Mouse (Mus musculus) embryo, embryonic 11.5 days (tissue): Measurements from ENCODE around the gene Exosc1.

Experiments
- DNase-seq: peaks from one replicate; pipeline ENCODE4 v3.0.0-alpha.2; 2012; ENCODE audit warnings: low read depth, low spot score

The Exosc1 gene

DNA sequence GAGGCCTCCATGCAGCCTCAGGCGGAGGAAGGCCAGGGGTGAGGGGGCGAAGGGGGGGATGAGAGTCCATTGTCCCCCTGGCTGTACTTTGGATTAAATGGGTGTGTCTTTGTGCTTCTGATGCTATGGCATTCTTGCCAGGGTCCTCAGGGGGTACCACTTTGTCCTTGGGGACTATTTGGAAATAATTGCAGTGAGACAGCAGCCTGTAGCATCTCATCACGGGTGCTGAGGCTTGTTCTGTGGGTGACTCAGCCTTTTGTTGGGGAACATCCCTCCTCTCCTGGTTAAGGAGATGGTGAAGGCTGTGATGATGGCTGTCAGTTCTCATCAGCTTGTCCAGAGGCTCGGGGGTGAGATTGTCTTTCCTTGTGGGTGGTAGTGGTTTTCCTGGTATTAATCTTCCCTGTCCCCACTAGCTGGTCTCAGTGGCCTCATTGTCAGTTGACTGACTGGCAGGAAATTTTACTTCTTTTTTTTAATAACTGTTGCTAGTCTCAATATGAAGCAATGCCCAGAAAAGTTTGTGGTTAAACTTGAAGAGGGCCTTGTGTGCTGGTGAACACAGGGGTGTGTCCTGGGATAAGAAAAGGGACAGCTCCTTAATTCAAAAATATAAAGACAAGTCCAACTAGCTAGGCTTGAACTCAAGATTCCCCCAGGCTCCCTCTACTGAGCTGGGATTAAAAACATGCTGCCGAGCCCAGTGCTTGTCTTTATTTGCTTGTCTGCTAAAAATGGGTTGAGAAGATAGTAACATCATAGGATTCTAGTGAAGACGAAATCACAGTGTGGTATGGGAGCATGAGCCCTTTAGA is 19.2 kb downstream of the Exosc1 start:
- DNase-seq = no peak

DNA sequence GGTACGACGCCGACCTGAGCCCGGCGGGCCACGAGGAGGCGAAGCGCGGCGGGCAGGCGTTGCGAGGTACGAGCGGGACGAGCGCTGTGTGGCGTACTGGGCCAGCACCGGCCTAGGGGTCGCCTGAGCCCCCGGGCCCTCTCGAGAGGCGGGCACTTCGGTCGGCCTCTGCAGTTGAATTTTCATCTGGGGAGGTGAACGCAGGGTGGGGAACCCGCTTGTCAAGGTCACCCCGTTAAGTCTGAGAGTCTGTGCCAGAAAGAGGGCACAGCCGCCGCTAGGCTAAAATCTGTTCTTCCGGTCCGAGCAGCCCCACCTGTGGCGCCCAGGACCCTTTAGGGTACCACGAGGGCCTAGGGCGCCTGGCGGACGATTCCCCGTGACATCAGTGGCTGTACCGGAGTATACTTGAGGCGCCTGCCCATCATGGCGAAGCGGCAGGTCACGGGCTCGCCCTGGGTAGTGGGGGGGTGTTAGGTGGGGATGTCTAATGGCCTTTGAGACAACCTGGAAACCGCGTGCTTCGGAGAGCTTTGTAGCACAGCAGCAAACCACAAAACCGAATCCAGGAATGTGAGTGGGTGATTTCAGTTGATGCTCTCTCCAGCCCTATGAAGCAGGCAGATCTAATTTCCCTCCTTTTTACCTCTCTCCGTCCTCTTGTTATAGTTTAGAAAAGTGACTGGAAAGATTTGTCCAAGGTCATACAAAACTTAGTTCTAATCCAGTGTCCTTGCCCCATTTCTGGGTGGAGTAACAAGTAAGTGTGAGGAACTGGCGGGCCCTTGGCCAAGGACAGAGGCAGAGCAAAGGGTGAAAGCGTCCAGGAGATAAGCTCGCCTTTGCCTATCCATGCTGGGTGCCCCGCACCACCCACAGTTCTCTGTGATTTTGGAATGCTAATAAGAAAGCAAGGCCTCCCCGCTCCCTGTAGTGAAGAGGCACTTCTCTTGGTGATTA is 20.8 kb downstream of the Exosc1 start:
- no peak for DNase-seq

DNA sequence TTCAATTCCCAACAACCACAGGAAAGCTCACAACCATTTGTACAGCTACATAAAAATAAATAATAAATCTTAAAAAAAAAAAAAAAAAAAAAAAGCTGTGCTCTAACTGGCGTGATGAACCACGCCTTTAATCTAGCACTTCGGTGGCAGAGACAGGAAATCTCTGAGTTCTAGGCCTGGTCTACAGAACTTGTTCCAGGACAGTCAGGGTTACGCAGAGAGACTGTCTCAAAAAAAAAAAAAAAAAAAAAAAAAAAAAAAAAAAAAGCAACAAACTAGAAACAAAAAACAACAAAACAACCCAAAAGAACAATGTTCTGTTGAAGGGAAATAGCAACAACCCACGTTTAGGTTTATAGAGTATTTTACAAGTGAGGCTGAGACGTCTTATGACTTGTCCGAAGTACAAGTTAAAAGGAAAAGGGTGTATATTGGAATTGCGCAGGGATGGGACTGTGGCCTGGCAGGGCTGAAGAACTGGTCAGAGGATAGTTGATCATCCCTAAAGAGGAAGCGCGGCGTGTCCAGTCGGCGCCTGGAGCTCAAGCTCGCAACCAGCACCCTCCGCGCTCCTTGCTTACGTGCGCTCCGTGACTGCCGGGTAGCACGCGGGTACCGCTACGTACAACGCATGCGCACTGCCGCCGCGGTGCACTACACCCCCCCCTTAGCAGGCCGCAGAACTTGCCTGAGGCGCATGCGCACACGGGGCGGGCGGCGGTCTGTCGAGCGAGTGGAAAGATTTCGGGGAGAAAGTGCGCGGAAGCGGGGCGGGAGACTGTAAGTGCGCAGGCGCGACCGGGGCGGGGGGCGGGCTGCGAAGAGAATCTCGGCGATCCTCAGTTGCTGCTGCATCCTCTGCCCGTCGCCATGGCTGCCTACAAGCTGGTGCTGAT is 21.8 kb downstream of the Exosc1 start, which contains the start of gene Pgam1:
Gene Pgam1, plus strand, starts transcription at position 746 of the 896 bp plus-strand sequence.
- peak; percentile 99 for DNase-seq

DNA sequence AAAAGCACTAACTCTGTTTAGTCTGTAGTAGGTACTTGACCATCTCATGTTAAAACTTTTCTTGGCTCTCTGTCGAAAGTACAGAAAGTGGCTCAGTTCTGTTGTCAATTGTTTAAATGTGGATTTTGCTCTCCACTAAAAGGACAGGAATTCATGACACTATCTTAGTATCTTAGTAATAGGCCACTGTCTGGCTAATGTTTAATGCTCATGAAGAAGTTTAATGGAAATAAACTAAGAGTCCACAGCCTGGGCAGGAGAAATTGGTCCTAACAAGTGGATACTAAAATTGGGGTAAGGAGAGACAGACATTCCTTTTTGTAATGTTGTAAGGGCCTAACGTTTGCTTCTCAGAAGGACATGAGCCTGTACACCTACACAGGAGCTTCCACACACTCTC is 22.8 kb downstream of the Exosc1 start:
- no peak for DNase-seq

DNA sequence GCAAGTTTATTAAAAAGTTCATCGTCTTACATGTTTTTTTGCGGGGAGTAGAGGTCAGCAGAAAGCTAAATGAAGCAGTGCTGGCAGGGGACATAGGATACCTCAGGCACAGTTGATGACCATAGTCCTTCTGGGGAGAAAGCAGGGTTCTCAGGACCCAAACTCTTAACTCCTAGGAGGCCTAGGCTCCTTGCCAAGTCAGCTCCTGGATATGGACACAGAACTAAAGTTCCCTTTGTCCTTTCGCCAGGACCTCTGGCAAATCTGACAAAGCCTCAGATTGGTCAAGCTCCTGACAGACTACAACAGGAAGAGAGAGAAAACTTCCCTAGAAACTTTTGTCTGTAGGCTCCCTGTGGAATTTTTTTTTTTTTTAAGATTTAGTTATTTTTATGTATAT is 24.5 kb downstream of the Exosc1 start:
- no peak for DNase-seq

GRCm38 (mm10) chr19:41907079-41907760 is 26.0 kb downstream of the Exosc1 start:
- DNase-seq = no peak

- no peak for DNase-seq
Measured at GRCm38 (mm10) chr19:41906311-41907078, 26.7 kb downstream of the Exosc1 start.

GRCm38 (mm10) chr19:41905246-41905645 is 28.0 kb downstream of the Exosc1 start:
- DNase-seq = no peak

GRCm38 (mm10) chr19:41902848-41903593 is 30.2 kb downstream of the Exosc1 start:
- no peak for DNase-seq

DNA sequence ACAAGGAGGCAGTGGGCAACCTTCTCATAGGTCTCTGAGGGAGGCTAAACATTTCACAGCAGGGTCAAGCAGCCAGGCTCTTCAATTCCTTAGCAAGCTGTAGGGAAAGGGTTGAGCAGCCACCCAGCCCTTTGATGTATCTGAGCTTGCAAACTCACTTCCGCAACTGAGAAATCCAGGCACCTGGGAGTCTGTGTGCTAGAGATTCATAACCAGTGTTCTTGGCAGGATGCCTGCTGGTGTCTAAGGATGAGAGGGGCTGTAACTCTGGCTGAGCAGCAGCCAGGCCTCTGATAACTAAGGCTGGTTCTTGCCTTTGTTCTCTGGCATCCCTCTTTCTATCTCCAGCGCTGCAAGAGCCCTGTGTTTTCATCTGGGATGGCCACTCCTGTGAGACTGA is 31.5 kb downstream of the Exosc1 start:
- DNase-seq = no peak

- no peak for DNase-seq
Measured at GRCm38 (mm10) chr19:41900495-41901090, 32.6 kb downstream of the Exosc1 start.

DNA sequence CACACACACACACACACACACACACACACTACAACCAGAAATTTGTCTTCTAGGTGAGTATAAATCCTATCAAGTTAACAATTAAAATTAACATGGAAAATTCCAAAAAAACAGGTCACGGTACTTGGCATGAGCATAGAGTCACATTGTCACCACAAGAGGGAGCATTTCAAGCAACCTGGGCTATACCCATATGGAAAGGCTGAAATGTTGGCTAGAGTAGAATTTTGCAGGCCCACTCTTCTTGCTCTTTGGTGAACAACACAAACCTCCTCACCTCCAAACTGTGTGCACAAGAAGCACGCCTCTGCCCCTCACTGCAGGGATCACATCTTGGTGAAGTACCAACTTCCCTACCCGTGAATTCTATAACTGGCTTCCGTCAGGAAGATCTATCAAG is 34.4 kb downstream of the Exosc1 start:
- DNase-seq = peak; percentile 35

DNA sequence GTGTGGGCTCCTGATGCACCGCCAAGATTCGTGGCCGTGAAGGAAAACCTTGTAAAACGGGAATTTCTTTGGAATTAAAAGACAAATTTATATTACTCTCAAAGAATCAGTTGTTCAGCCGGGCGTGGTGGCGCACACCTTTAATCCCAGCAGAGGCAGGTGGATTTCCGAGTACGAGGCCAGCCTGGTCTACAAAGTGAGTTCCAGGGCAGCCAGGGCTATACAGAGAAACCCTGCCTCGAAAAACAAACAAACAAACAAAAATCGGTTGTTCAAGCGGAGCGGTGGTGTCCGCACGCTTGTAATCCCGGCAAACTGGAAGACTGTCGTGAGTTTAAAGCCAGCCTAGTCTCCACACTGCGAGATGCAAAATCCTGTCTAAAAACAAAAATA is 36.9 kb downstream of the Exosc1 start:
- no peak for DNase-seq

DNA sequence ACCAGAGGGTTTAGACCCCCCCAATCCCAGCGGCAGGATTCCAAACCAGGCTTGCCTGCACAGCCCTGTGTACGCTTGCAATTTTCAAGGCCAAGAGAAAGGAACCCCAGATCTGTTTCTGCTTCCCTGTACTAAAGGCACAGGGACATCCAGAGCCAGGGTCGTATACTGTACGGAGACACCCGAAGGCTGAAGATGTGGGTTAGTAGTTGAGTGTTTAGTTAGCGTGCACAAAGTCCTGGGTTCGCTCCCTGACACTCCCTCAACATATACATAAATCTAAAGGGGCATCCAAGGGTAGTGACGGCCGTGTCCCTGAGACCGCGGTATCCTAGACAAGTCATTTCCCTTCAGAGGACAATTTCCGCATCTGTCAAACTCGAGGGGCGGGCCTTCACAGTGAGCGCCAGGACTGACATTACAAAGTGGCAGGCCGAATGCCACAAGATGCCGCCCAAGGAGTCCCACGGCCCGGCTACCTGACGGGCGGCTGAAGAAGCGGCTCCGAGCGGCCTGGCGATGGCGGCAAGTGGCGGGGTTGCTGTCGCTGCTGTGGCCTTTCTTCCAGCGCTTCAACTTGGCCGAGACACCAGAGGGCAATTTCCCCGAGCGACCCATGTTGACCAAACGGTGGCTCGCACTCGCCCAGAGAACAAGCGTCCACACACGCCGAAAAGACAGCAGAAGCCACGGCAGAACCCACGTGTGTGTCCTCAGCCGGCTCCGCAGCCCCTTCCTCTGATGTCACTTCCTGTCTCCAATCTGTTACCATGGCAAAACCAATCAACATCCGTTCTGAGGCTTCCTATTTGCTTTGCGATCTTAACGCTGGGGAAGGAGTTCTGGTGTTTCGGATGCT is 37.5 kb downstream of the Exosc1 start, which contains the start of gene Rrp12:
Gene Rrp12, minus strand, starts transcription at position 714 of the 859 bp plus-strand sequence.
- peak; percentile 81 for DNase-seq

GRCm38 (mm10) chr19:41894959-41895358 is 38.3 kb downstream of the Exosc1 start:
- no peak for DNase-seq

GRCm38 (mm10) chr19:41888191-41888590 is 45.0 kb downstream of the Exosc1 start:
- DNase-seq = no peak

GRCm38 (mm10) chr19:41883882-41884281 is 49.3 kb downstream of the Exosc1 start:
- no peak for DNase-seq

DNA sequence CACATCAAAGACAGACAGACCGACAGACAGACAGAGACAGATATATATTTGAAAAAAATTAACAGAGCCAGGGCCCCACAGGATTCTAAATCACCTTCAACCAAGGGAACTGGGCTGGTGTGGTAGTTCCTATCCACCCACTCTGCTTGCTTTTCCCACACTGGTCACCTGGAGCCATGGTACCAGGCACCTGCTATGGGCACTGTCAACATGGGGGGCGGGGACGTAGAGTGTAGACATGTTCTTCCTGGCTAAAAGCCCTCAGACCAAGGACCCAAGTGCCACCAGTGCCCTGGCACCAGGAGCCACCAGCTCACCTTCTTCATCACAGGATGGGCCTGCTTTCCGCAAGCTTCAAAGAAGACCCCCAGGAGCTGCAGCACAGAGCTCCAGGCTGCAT is 51.4 kb downstream of the Exosc1 start:
- no peak for DNase-seq
